Mouse (Mus musculus): ENCODE data around the gene Lclat1. TPM values are rescaled to one million over a fixed set of nuclear protein-coding genes. Genes with fewer than 3 reads are reported as not detected.

Lclat1 gene
- polyA plus RNA-seq, 1 experiment from 2014 or later = 17.0 TPM

DNA sequence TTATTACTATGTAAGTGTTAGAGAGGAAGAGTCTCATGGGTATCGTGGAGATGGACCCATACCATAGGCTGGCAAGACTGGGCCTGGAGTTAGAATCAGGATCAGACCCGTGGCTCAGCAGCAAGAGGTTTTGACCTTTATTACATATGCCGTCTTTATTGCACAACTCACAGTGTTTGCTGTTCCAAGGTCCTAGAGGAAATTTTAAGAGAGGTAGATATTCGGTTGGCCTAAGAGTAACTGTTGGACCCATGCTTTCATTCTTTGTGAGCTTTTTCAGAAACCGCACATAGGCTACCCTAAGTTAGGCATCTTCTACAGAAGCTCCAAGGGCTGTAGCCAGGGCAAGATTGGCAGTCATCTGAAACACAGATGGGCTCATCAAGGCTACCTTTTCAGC is 79.1 kb downstream of the Lclat1 start:
- ATAC-seq (replicated peaks; ENCODE audit: low FRiP score) = no peak
- H3K36me3 ChIP-seq = peaks cover 13% of the 10 kb centered on the region
- H3K4me1 ChIP-seq = no peaks in the 10 kb centered on the region
- H3K4me2 ChIP-seq = no peak overlapping the region
- H3K27ac ChIP-seq = no peak overlapping the region
- no peak overlapping the region for H3K9ac ChIP-seq
- WGBS = 94% methylated on average over 5 of the region's 5 CpGs
- no peaks in the 10 kb centered on the region for H3K27me3 ChIP-seq
- H3K4me3 ChIP-seq (replicated peaks) = no peak overlapping the region
- H3K9me3 ChIP-seq (replicated peaks) = no peaks in the 10 kb centered on the region

DNA sequence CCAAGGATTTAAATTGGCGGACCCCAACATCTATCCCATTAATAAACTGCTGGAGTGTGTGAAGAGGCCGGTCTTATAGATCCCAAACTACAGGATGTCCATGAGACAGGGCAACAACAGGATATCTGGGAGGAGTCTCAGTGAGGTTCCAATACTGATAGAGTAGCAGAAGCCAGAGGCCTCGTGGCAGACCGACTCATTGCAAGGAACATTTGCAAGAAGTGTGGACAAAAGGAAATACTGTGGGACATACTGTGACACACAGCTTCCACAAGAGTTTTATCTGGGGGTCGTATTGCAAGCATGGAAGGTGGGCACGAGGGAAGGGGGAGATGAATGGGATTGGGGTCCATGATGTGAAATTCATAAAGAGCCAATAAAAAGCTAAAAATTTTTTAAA is 86.4 kb downstream of the Lclat1 start:
- H3K27me3 ChIP-seq = no peaks in the 10 kb centered on the region
- H3K27ac ChIP-seq = no peak overlapping the region
- H3K9ac ChIP-seq = no peak overlapping the region
- no peak overlapping the region for H3K4me2 ChIP-seq
- no peaks in the 10 kb centered on the region for H3K9me3 ChIP-seq (replicated peaks)
- no peak for ATAC-seq (replicated peaks; ENCODE audit: low FRiP score)
- peaks cover 13% of the 10 kb centered on the region for H3K36me3 ChIP-seq
- WGBS = 84% methylated on average over 6 of the region's 6 CpGs
- no peak overlapping the region for H3K4me3 ChIP-seq (replicated peaks)
- H3K4me1 ChIP-seq = no peaks in the 10 kb centered on the region

DNA sequence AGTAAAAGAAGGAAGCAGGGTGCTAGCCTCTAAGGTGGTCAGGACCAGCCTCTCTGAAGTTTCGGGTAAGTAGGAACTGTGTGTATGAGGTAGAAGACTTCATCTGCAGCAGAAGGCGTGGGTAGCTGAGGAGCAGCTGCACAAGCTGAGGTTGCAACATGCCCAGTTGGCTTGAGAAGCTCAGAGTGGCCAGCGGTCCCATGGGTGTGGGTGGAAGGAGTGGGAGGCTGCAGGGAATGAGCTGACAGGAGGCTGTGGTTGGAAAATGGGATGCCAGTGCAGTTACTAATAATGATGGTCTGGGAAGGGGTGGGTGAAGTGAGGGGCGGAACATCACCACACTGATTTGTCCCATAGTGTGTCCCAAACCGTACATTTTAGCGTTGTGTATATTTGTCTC is 86.8 kb downstream of the Lclat1 start:
- Histone ChIP-seq H3K4me3 (replicated peaks) (no peak overlapping the region), H3K36me3 (peaks cover 11% of the 10 kb centered on the region), H3K9me3 (replicated peaks) (no peaks in the 10 kb centered on the region), H3K4me1 (no peaks in the 10 kb centered on the region), H3K4me2 (no peak overlapping the region), H3K27ac (no peak overlapping the region), H3K27me3 (no peaks in the 10 kb centered on the region), H3K9ac (no peak overlapping the region)
- WGBS = 88% methylated on average over 6 of the region's 6 CpGs
- ATAC-seq (replicated peaks; ENCODE audit: low FRiP score) = no peak

DNA sequence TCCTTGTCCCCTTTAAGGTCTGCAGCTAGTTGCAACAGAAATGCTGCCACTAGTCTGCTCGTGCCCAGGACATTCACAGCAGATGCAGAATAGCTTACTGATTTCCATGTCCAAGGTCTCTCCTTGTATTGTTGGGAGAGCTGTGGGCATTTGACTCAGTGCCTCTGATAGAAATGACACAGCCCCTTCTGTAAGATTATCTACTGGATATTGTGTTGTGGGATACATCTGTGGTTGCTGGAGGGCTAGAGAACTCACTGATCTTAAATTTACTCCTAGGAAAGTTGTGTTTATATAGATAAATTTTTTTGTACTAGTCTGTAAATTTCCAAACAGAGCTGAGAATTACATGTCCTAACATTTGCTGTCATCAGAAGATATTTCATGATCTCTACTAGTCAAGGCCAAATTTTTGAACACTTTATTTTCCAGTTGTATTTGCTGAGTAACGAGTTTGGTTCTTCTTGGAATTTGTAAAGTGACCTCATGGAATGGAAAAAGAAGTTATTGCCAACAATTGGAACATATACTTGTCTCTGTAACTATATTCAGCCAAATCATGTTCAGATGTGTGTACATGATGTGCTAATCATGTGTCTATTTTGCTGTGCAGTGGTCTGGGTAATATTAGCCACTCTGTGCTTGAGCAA is 87.4 kb downstream of the Lclat1 start:
- Histone ChIP-seq H3K36me3 (peaks cover 8% of the 10 kb centered on the region), H3K4me1 (peaks cover 2% of the 10 kb centered on the region; the same call in 1 of the 2 replicates), H3K9ac (no peak overlapping the region), H3K27ac (no peak overlapping the region), H3K4me3 (replicated peaks) (no peak overlapping the region), H3K4me2 (no peak overlapping the region), H3K9me3 (replicated peaks) (no peaks in the 10 kb centered on the region), H3K27me3 (no peaks in the 10 kb centered on the region)
- 66% methylated on average over 2 of the region's 2 CpGs for WGBS
- no peak for ATAC-seq (replicated peaks; ENCODE audit: low FRiP score)

DNA sequence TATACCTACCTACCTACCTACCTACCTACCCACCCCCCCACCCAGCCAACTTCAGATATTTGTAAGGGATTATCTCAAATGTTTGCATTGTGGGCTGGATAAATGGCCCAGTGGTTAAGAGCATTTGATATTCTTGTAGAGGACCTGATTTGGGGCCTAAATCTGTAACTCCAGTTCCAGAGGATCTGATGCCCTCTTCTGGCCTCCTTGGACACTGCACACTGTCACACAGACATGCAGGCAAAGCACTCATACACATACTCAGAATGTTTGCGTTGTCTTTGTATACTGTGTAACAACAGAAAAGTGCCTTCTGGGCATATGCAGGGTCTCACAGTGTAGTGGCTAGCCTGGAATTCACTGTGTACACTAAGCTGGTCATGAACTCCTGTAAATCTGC is 88.4 kb downstream of the Lclat1 start:
- Histone ChIP-seq H3K9me3 (replicated peaks) (no peaks in the 10 kb centered on the region), H3K36me3 (no peaks in the 10 kb centered on the region; the same call in 1 of the 2 replicates), H3K4me1 (peaks cover 11% of the 10 kb centered on the region; the same call in 1 of the 2 replicates), H3K4me3 (replicated peaks) (no peak overlapping the region), H3K9ac (no peak overlapping the region), H3K4me2 (no peak overlapping the region), H3K27me3 (no peaks in the 10 kb centered on the region), H3K27ac (no peak overlapping the region)
- WGBS = 95% methylated on average over 1 of the region's 1 CpGs
- no peak for ATAC-seq (replicated peaks; ENCODE audit: low FRiP score)

DNA sequence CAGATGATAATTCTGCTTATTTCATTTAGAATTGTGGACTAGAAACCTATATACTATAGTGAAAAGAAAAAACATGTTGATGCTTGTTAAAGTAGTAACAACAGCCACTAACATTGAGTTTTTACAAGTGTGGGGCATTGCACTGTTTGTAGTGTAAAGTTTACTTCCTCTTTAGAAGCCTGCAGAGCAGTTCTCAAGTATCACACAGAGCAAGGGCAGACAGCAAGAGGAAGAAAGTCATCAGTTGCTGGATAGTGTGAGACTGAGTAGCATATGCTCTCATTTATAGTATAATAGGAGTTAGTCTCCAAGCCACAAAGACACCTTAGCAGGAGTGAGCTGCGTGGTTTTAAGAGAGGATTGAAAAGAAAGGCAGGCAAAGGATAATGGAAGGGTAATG is 89.9 kb downstream of the Lclat1 start:
- H3K4me1 ChIP-seq = peaks cover 11% of the 10 kb centered on the region; the same call in 1 of the 2 replicates
- no peak overlapping the region for H3K27ac ChIP-seq
- no peak overlapping the region for H3K4me2 ChIP-seq
- ATAC-seq (replicated peaks; ENCODE audit: low FRiP score) = no peak
- H3K9me3 ChIP-seq (replicated peaks) = no peaks in the 10 kb centered on the region
- H3K9ac ChIP-seq = no peak overlapping the region
- no peaks in the 10 kb centered on the region for H3K27me3 ChIP-seq
- WGBS = 61% methylated on average over 1 of the region's 1 CpGs
- H3K4me3 ChIP-seq (replicated peaks) = no peak overlapping the region
- peaks cover 2% of the 10 kb centered on the region for H3K36me3 ChIP-seq

DNA sequence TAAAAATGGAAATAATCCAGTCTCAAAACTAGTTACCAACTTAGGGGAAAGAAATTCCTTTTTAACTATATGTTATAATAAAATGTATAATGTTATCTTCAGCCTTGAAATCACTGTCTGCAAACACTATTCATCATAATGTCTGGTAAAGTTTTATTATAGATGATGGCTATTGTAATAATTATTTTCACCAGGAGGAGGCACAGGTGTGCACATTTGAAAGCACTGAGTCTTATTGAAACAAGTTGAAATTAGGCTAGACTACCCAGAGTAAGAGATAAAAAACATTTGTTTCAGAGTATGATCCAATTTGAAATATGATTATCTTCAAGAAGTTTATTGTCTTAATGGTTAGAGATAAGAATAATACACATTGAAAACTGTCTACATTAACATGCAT is 91.6 kb downstream of the Lclat1 start:
- Histone ChIP-seq H3K27me3 (no peaks in the 10 kb centered on the region), H3K9ac (no peak overlapping the region), H3K36me3 (peaks cover 10% of the 10 kb centered on the region), H3K9me3 (replicated peaks) (no peaks in the 10 kb centered on the region), H3K4me3 (replicated peaks) (no peak overlapping the region), H3K4me1 (peaks cover 11% of the 10 kb centered on the region; the same call in 1 of the 2 replicates), H3K27ac (no peak overlapping the region), H3K4me2 (no peak overlapping the region)
- no peak for ATAC-seq (replicated peaks; ENCODE audit: low FRiP score)

DNA sequence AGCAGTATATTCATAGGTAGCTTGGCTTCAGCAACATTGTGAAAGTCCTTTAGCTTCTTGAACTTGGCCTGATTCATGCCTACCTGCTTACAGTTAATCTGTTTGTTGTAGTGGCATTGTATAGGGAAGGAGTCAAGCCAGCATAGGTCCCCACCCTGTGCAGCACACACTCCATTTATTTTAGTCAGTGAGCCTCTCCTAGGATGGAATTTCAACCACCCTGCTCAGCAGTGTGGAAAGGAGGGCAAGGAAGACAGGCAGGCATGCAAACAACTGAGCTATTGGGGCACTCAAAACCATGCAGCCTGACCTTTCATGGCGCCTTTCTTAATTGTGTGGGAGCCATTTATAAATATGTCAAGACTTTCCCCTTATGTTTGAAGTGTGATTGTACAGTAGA is 92.6 kb downstream of the Lclat1 start:
- whole genome bisulfite sequencing = 38% methylated on average over 1 of the region's 1 CpGs
- Histone ChIP-seq H3K4me3 (replicated peaks) (no peak overlapping the region), H3K4me2 (no peak overlapping the region), H3K27ac (peak overlapping the region; percentile 29; the same call in 1 of the 2 replicates), H3K9me3 (replicated peaks) (no peaks in the 10 kb centered on the region), H3K4me1 (peaks cover 11% of the 10 kb centered on the region; the same call in 1 of the 2 replicates), H3K36me3 (peaks cover 10% of the 10 kb centered on the region), H3K27me3 (no peaks in the 10 kb centered on the region), H3K9ac (no peak overlapping the region)
- peak; percentile 88 for ATAC-seq (replicated peaks; ENCODE audit: low FRiP score)

DNA sequence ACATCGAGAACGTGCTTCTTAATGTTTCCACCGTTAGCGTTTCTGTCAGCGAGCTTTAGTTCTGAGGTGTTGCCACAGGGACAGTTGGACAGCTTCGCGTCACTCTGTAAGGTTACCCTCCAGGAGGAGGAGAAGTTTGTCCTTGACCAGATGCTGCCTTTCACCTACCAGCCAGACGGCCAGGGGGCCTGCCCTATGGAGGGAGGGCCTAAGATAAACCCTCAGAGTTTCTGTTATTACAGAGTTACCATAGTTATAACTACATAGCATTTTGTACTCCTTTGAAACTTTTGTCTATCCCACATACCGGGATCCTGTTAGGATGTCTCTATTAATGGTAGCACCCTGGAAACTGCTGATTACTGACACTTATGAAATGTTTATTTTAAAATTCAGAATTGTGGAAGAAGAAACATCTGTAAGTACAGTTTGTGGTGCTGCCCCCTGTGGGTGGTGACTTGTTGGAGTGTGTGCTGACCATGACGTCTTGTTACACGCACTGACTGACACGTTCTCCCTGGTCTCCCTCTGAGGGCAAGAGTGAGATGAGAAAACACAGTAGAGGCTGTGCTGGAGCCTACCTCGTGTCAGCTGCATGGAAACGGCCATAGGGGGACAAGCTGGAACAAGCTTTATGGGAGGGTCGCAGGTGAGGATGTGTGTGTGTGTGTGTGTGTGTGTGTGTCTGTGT is 96.0 kb downstream of the Lclat1 start:
- Histone ChIP-seq H3K4me2 (no peak overlapping the region), H3K9ac (no peak overlapping the region), H3K4me3 (replicated peaks) (no peak overlapping the region), H3K27ac (no peak overlapping the region), H3K36me3 (peaks cover 10% of the 10 kb centered on the region; the same call in 1 of the 2 replicates), H3K4me1 (peaks cover 11% of the 10 kb centered on the region; the same call in 1 of the 2 replicates), H3K27me3 (no peaks in the 10 kb centered on the region), H3K9me3 (replicated peaks) (no peaks in the 10 kb centered on the region)
- WGBS = 82% methylated on average over 15 of the region's 15 CpGs
- ATAC-seq (replicated peaks; ENCODE audit: low FRiP score) = no peak

DNA sequence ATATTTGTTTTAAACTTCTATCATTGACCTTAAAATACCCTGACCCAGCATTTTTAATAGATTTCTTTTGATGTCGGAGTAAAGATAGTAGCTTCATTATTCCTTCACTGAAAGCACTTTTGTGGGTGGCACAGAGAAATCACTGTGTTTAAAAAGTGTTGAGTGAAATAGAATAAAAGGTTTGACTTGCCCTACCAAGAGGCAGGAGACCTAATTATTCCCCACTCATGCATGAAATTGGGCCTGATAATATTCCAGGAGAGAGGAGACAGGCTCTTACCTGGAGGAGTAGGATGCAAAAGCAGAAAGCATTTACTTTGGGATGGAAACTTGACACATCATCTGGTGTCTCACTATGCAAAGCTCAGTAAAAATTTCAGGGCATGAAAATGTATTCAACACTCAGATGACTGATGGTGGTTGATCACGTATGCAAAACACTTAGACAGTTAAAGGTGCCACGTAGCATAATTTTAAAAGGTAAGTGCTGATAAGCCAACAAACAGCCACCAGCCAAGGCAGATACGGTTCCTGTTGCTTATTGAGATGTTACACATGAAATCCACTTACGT is 103.3 kb downstream of the Lclat1 start:
- H3K9ac ChIP-seq = no peak overlapping the region
- no peaks in the 10 kb centered on the region for H3K27me3 ChIP-seq
- ATAC-seq (replicated peaks; ENCODE audit: low FRiP score) = no peak
- no peaks in the 10 kb centered on the region for H3K9me3 ChIP-seq (replicated peaks)
- no peaks in the 10 kb centered on the region for H3K36me3 ChIP-seq
- H3K27ac ChIP-seq = 0 out of 2 replicates have a peak overlapping the region, but pooled peaks have one; percentile 9
- no peak overlapping the region for H3K4me2 ChIP-seq
- H3K4me3 ChIP-seq (replicated peaks) = no peak overlapping the region
- WGBS = 67% methylated on average over 5 of the region's 5 CpGs
- H3K4me1 ChIP-seq = peaks cover 16% of the 10 kb centered on the region

DNA sequence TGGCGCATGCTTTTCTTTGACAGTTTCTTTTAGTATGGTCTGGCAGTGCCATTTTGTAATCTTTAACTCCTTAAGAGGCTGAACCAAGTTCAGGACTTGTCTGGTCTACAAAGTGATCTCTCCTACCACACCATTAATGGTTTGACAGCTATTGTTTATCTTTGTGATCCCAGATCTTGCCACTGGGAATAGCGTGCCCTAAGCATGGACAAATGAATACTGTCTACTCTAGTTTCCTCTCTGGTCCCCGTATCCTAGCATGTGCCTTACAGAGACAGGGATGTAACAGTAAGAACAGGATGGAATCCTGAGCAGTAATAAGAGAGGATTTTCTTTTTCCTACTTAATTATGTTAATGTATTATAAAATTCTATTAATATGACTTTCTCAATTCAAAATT is 105.0 kb downstream of the Lclat1 start:
- Histone ChIP-seq H3K4me3 (replicated peaks) (no peak overlapping the region), H3K4me2 (no peak overlapping the region), H3K27me3 (no peaks in the 10 kb centered on the region), H3K9ac (no peak overlapping the region), H3K36me3 (no peaks in the 10 kb centered on the region), H3K4me1 (peaks cover 16% of the 10 kb centered on the region), H3K9me3 (replicated peaks) (no peaks in the 10 kb centered on the region), H3K27ac (no peak overlapping the region; the same call in 1 of the 2 replicates)
- 0 out of 2 replicates have a peak, but pooled peaks have one; percentile 33 for ATAC-seq (replicated peaks; ENCODE audit: low FRiP score)
- WGBS = 58% methylated on average over 3 of the region's 3 CpGs

DNA sequence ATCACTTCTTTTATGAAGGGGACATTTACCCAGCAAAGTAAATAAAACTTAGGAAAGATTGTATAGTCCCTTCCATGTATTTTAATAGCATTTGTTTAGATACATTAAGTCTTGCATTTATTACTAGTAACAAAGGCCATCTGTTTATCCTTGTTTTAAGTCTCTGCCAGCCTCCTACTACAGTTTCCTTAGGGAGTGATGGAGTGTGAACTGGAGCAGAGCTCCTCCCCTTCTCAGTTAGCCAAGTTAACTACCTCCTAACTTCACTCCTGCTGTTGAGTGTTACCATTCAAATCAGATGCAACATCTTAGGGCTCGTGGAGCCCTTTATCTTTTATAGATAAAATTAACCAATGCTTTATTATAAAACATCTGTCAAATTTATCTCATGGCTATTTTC is 105.4 kb downstream of the Lclat1 start:
- Histone ChIP-seq H3K9me3 (replicated peaks) (no peaks in the 10 kb centered on the region), H3K4me3 (replicated peaks) (no peak overlapping the region), H3K9ac (no peak overlapping the region), H3K36me3 (no peaks in the 10 kb centered on the region), H3K4me1 (peaks cover 16% of the 10 kb centered on the region), H3K27me3 (no peaks in the 10 kb centered on the region), H3K27ac (no peak overlapping the region), H3K4me2 (no peak overlapping the region)
- ATAC-seq (replicated peaks; ENCODE audit: low FRiP score) = peak; percentile 77; the same call in 1 of the 2 replicates
- 21% methylated on average over 1 of the region's 1 CpGs for WGBS
